Mouse (Mus musculus) liver, adult 2 months (tissue): ENCODE measurements at regions not wholly inside any gene's neighbourhood (a gene's known extent, or its start where the extent isn't known, plus 50 kb on each side); places are given as distances from the start of the nearest gene placed in this dataset.
"Not testable (repeated sequence)": the region's sequence is repeated elsewhere in the genome, so short reads cannot be mapped to it uniquely, and the experiment has no call there.

Source experiments
- DNase-seq: peaks from one replicate; pipeline ENCODE4 v3.0.0-alpha.2; 2011; ENCODE audit warnings: low read depth, low spot score; ENCODE audit errors: extremely low read depth
- H3K27ac ChIP-seq: fragments of 200-500 bp; replicated peaks from 2 replicates; pipeline ENCODE4 v1.5.1; 2012; ENCODE audit warnings: low read depth, mild to moderate bottlenecking, control low read depth, inconsistent platforms, low read length; ENCODE audit not compliant: insufficient read depth
- H3K27me3 ChIP-seq: fragments of 200-500 bp; 2 replicates; pipeline ENCODE4 v1.6.1; 2012; ENCODE audit warnings: mild to moderate bottlenecking, moderate library complexity, low read length, inconsistent platforms; ENCODE audit not compliant: control insufficient read depth, insufficient read depth
- H3K36me3 ChIP-seq: fragments of 200-500 bp; 2 replicates; pipeline ENCODE4 v1.6.1; 2012; ENCODE audit warnings: low read length, inconsistent platforms; ENCODE audit not compliant: control insufficient read depth, insufficient read depth
- H3K4me1 ChIP-seq: fragments of 200-500 bp; 2 replicates; pipeline ENCODE4 v1.6.1; 2011; ENCODE audit warnings: low read length; ENCODE audit not compliant: control insufficient read depth, insufficient read depth
- H3K4me3 ChIP-seq: fragments of 200-500 bp; 2 replicates; pipeline ENCODE4 v1.5.1; 2011; ENCODE audit warnings: low read depth, mild to moderate bottlenecking, control low read depth, low read length, moderate library complexity; ENCODE audit not compliant: insufficient read depth
- H3K79me2 ChIP-seq: fragments of 200-500 bp; 2 replicates; pipeline ENCODE4 v1.6.1; 2012; ENCODE audit warnings: inconsistent platforms, mild to moderate bottlenecking, low read length, moderate library complexity; ENCODE audit not compliant: control insufficient read depth, insufficient read depth
- H3K9ac ChIP-seq: fragments of 200-500 bp; 2 replicates; pipeline ENCODE4 v1.6.1; 2012; ENCODE audit warnings: low read depth, mild to moderate bottlenecking, control low read depth, inconsistent platforms, low read length
- CTCF ChIP-seq: fragments of 200-500 bp; IDR thresholded peaks from 2 replicates; pipeline ENCODE4 v1.5.1; 2011; ENCODE audit warnings: low read depth, low read length, control low read depth
- POLR2A ChIP-seq: fragments of 200-500 bp; IDR thresholded peaks from 2 replicates; pipeline ENCODE4 v1.6.1; 2011; ENCODE audit warnings: low read length, control low read depth; ENCODE audit not compliant: insufficient read depth; ENCODE audit errors: extremely low read depth
- WGBS: fragments of 180-500 bp; shearing (Covaris S2); methylation state at CpG from one replicate; pipeline ENCODE4 v1.1.7; 2018; 5-methylcytosine and 5-hydroxymethylcytosine counted together

- DNase-seq = no peak
- Histone ChIP-seq H3K4me1 (no peaks in the 10 kb centered on the region; the same call in 1 of the 2 replicates), H3K9ac (no peak overlapping the region), H3K79me2 (no peaks in the 10 kb centered on the region), H3K4me3 (no peak overlapping the region), H3K27ac (no peak overlapping the region), H3K36me3 (no peaks in the 10 kb centered on the region), H3K27me3 (no peaks in the 10 kb centered on the region)
- no peak for TF ChIP-seq CTCF
- TF ChIP-seq POLR2A = no peak
- 90% methylated on average over 1 of the region's 1 CpGs for WGBS
Observed at GRCm38 (mm10) chr13:113448378-113448777, 155.4 kb downstream of the BC067074 start.

GRCm38 (mm10) chr13:113446226-113446625 lies 153.3 kb downstream of the BC067074 start:
- TF ChIP-seq CTCF (no peak), POLR2A (no peak)
- 73% methylated on average over 5 of the region's 5 CpGs for WGBS
- no peaks in the 10 kb centered on the region for H3K27me3 ChIP-seq
- no peak for DNase-seq
- H3K4me3 ChIP-seq = no peak overlapping the region
- no peaks in the 10 kb centered on the region for H3K79me2 ChIP-seq
- H3K9ac ChIP-seq = no peak overlapping the region
- no peaks in the 10 kb centered on the region; the same call in 1 of the 2 replicates for H3K4me1 ChIP-seq
- peak overlapping the region; percentile 9; the same call in 1 of the 2 replicates for H3K27ac ChIP-seq
- no peaks in the 10 kb centered on the region for H3K36me3 ChIP-seq

- not testable (repeated sequence) for H3K79me2 ChIP-seq, H3K27me3 ChIP-seq, H3K4me3 ChIP-seq, DNase-seq, H3K9ac ChIP-seq, H3K27ac ChIP-seq, H3K36me3 ChIP-seq, H3K4me1 ChIP-seq
- 89% methylated on average over 2 of the region's 2 CpGs for WGBS
Observed at GRCm38 (mm10) chr13:113444481-113444880, 151.5 kb downstream of the BC067074 start.

- WGBS = 63% methylated on average over 8 of the region's 8 CpGs
- Histone ChIP-seq H3K9ac (no peak overlapping the region), H3K4me3 (no peak overlapping the region), H3K36me3 (no peaks in the 10 kb centered on the region), H3K27ac (no peak overlapping the region), H3K27me3 (no peaks in the 10 kb centered on the region), H3K4me1 (no peaks in the 10 kb centered on the region; the same call in 1 of the 2 replicates), H3K79me2 (no peaks in the 10 kb centered on the region)
- no peak for TF ChIP-seq POLR2A
- TF ChIP-seq CTCF = no peak
- no peak for DNase-seq
Observed at GRCm38 (mm10) chr13:113443078-113443477, 150.1 kb downstream of the BC067074 start.

GRCm38 (mm10) chr13:113442169-113442568 lies 149.2 kb downstream of the BC067074 start:
- no peaks in the 10 kb centered on the region for H3K79me2 ChIP-seq
- H3K4me1 ChIP-seq = no peaks in the 10 kb centered on the region; the same call in 1 of the 2 replicates
- H3K27ac ChIP-seq = peak overlapping the region; percentile 5; the same call in 1 of the 2 replicates
- H3K4me3 ChIP-seq = no peak overlapping the region
- no peak for TF ChIP-seq POLR2A
- TF ChIP-seq CTCF = no peak
- no peak overlapping the region for H3K9ac ChIP-seq
- H3K36me3 ChIP-seq = no peaks in the 10 kb centered on the region
- WGBS = 67% methylated on average over 9 of the region's 9 CpGs
- no peak for DNase-seq
- no peaks in the 10 kb centered on the region for H3K27me3 ChIP-seq

GRCm38 (mm10) chr13:113440137-113440536 lies 147.2 kb downstream of the BC067074 start:
- peaks cover 5% of the 10 kb centered on the region; the same call in 1 of the 2 replicates for H3K4me1 ChIP-seq
- H3K4me3 ChIP-seq = no peak overlapping the region
- no peak for DNase-seq
- no peaks in the 10 kb centered on the region for H3K79me2 ChIP-seq
- no peaks in the 10 kb centered on the region for H3K36me3 ChIP-seq
- H3K27me3 ChIP-seq = no peaks in the 10 kb centered on the region
- H3K27ac ChIP-seq = no peak overlapping the region
- WGBS = 80% methylated on average over 5 of the region's 5 CpGs
- no peak overlapping the region for H3K9ac ChIP-seq
- TF ChIP-seq POLR2A (no peak), CTCF (no peak)
